Mouse (Mus musculus) ES-E14 (cell line): ENCODE results near the gene Gm42878. TPM values are rescaled to one million over a fixed set of nuclear protein-coding genes. Genes with fewer than 3 reads are reported as not detected.

Experiments
- DNase-seq: peaks from one replicate; pipeline ENCODE4 v3.0.0-alpha.2; 2013; ENCODE audit warnings: low read depth, low spot score
- H3K27ac ChIP-seq: 2 replicates; pipeline ENCODE4 v1.5.1; 2012; ENCODE audit warnings: low read depth, mild to moderate bottlenecking, low read length, moderate library complexity, mixed read lengths; ENCODE audit not compliant: poor library complexity, insufficient read depth, severe bottlenecking
- H3K36me3 ChIP-seq: 2 replicates; pipeline ENCODE4 v1.6.1; 2012; ENCODE audit warnings: mild to moderate bottlenecking, low read length, moderate library complexity, mixed read lengths; ENCODE audit not compliant: control insufficient read depth, poor library complexity, insufficient read depth, severe bottlenecking
- H3K4me1 ChIP-seq, 2 experiments: fragments of 150-350 bp in 1 of 2; sonication (generic) in 1 of 2; 2 replicates each; pipeline ENCODE4 v1.6.1; 2012; ENCODE audit warnings: low read length in 2 of 2, mild to moderate bottlenecking in 1 of 2, mixed read lengths in 1 of 2; ENCODE audit not compliant: control insufficient read depth in 2 of 2, insufficient read depth in 2 of 2, poor library complexity in 1 of 2
- H3K4me3 ChIP-seq, 2 experiments: fragments of 150-350 bp in 1 of 2; sonication (generic) in 1 of 2; 2 replicates each; pipeline ENCODE4 v1.5.1; 2012; ENCODE audit warnings: low read length in 2 of 2, low read depth in 1 of 2, mild to moderate bottlenecking in 1 of 2, mixed read lengths in 1 of 2; ENCODE audit not compliant: insufficient read depth in 1 of 2, poor library complexity in 1 of 2, severe bottlenecking in 1 of 2
- H3K9ac ChIP-seq: 2 replicates; pipeline ENCODE4 v1.6.1; 2012; ENCODE audit warnings: low read depth, mild to moderate bottlenecking, low read length, mixed read lengths; ENCODE audit not compliant: poor library complexity, insufficient read depth, severe bottlenecking
- H3K9me3 ChIP-seq: fragments of 150-350 bp; sonication (generic); 2 replicates; pipeline ENCODE4 v1.6.1; 2012; ENCODE audit warnings: low read depth, mild to moderate bottlenecking, low read length; ENCODE audit not compliant: control insufficient read depth, insufficient read depth
- CHD2 ChIP-seq: IDR thresholded peaks from 2 replicates; pipeline ENCODE4 v1.6.1; 2014; ENCODE audit warnings: mild to moderate bottlenecking, low read depth, low read length, inconsistent platforms
- HCFC1 ChIP-seq: IDR thresholded peaks from 2 replicates; pipeline ENCODE4 v1.6.1; 2012; ENCODE audit warnings: low read length, inconsistent platforms, borderline replicate concordance; ENCODE audit not compliant: insufficient read depth
- MAFK ChIP-seq: IDR thresholded peaks from 2 replicates; pipeline ENCODE4 v1.6.1; 2014; ENCODE audit warnings: mild to moderate bottlenecking, low read depth, low read length, inconsistent platforms; ENCODE audit not compliant: insufficient read depth
- ZC3H11A ChIP-seq: IDR thresholded peaks from 2 replicates; pipeline ENCODE4 v1.6.1; 2012; ENCODE audit warnings: low read depth, mild to moderate bottlenecking, inconsistent platforms, low read length, borderline replicate concordance
- ZNF384 ChIP-seq: IDR thresholded peaks from 2 replicates; pipeline ENCODE4 v1.6.1; 2012; ENCODE audit warnings: low read depth, low read length, inconsistent platforms
- in situ Hi-C, 2 experiments: fragments of 600-800 bp; cut with MboI; formaldehyde crosslinking; loops; one replicate each; pipeline ENCODE4 v1.15.1; 2025; ENCODE audit warnings: low sequenced_read_pairs in 2 of 2, inconsistent platforms in 1 of 2; ENCODE audit not compliant: unreplicated experiment in 2 of 2
- total RNA-seq: library from RNA; depleted of rRNA; stranded (reverse); fragments of 300-350 nt; gene quantifications from 2 replicates; pipeline ENCODE4 v1.2.3, GENCODE M21; 2012

Gm42878 gene
- total RNA-seq, 1 experiment, result not detected

- TF ChIP-seq MAFK (no peak), ZC3H11A (no peak), HCFC1 (no peak), ZNF384 (no peak), CHD2 (no peak)
- H3K4me3 ChIP-seq, result peak overlapping the region; percentile 73 to 78
- in situ Hi-C loops, result no loop called here
- no peaks in the 10 kb centered on the region for H3K9me3 ChIP-seq
- no peak for DNase-seq
- no peak overlapping the region for H3K27ac ChIP-seq
- H3K4me1 ChIP-seq, result peaks cover 5 to 10% of the 10 kb centered on the region in 2 experiments; a peak in 2 of 4 replicates
- H3K36me3 ChIP-seq, result peaks cover 2% of the 10 kb centered on the region; the same call in 1 of the 2 replicates
- H3K9ac ChIP-seq, result peak overlapping the region; percentile 85; the same call in 1 of the 2 replicates
These were observed 47.0 kb upstream of the Gm42878 start for GRCm38 (mm10) chr5:121592064-121592815.

- peaks cover 2% of the 10 kb centered on the region; the same call in 1 of the 2 replicates for H3K36me3 ChIP-seq
- no peak overlapping the region for H3K27ac ChIP-seq
- peaks cover 8 to 13% of the 10 kb centered on the region in 2 experiments for H3K4me1 ChIP-seq
- in situ Hi-C loops, result no loop called here
- no peak for DNase-seq
- TF ChIP-seq HCFC1 (no peak), MAFK (no peak), ZC3H11A (no peak), ZNF384 (no peak), CHD2 (no peak)
- no peak overlapping the region; a peak in 1 of 4 replicates for H3K4me3 ChIP-seq
- no peaks in the 10 kb centered on the region for H3K9me3 ChIP-seq
- no peak overlapping the region for H3K9ac ChIP-seq
These were observed 46.3 kb upstream of the Gm42878 start for GRCm38 (mm10) chr5:121591417-121592063.

GRCm38 (mm10) chr5:121589928-121590327 is 44.6 kb upstream of the Gm42878 start:
- TF ChIP-seq ZNF384 (no peak), HCFC1 (no peak), ZC3H11A (no peak), MAFK (no peak)
- no peak overlapping the region for H3K4me3 ChIP-seq
- in situ Hi-C loops, result no loop called here
- H3K36me3 ChIP-seq, result peaks cover 2% of the 10 kb centered on the region; the same call in 1 of the 2 replicates
- no peak overlapping the region for H3K9ac ChIP-seq
- H3K27ac ChIP-seq, result no peak overlapping the region
- peaks cover 8 to 19% of the 10 kb centered on the region in 2 experiments for H3K4me1 ChIP-seq
- DNase-seq, result no peak
- no peaks in the 10 kb centered on the region for H3K9me3 ChIP-seq

GRCm38 (mm10) chr5:121586400-121587039 is 41.2 kb upstream of the Gm42878 start:
- Histone ChIP-seq H3K9me3 (no peaks in the 10 kb centered on the region), H3K9ac (no peak overlapping the region; the same call in 1 of the 2 replicates), H3K27ac (peak overlapping the region; percentile 59; the same call in 1 of the 2 replicates), H3K36me3 (peaks cover 2% of the 10 kb centered on the region; the same call in 1 of the 2 replicates), H3K4me1 (peaks cover 13 to 24% of the 10 kb centered on the region in 2 experiments), H3K4me3 (no peak overlapping the region)
- in situ Hi-C loops, result no loop called here
- DNase-seq, result no peak
- TF ChIP-seq ZNF384, result no peak
- no peak for TF ChIP-seq ZC3H11A
- TF ChIP-seq MAFK, result no peak
- no peak for TF ChIP-seq HCFC1
- no peak for TF ChIP-seq CHD2
